ENCODE assay signal across 9 mouse cellular contexts in the genomic region with DNA sequence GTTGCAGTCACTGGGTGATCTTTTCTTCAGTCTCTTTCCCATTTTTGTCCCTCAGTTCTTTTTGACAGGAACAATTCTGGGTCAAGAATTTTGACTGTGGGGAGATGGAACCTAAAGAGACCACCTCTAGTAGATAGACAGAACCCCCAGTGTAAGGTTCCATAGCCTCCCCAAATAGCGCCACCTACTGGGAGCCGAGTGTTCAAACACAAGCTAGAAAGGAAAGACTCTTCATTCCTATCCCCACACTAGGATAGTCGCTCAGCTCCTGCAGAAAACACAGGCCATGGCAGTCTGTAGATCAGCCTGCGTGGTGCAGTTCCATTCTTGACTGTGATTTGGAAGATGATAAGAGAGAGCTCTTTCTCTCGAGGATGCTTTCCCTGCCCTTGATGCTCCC.
DNase-seq lines count a peak whose midpoint lies in the region; ATAC-seq and TF ChIP-seq lines count a peak whose summit lies in the region.
"Had no signal": no experiment of that assay in that cellular context is flagged by ENCODE, and none has a peak within 500 bp of the region (broad histone marks: within the 10 kb centered on the region; RNA-seq: fewer than 3 reads in every experiment).

No protein-coding gene starts in this region.

- no peak for ATAC-seq in neural tube, embryonic 11.5 days (ENCODE audit: insufficient read depth, low FRiP score, low TSS enrichment)
- no peak; the same call in 1 of the 2 replicates for ATAC-seq in neural tube, embryonic 15.5 days (ENCODE audit: low FRiP score)
- no peak for ATAC-seq in forebrain, embryonic 13.5 days

- no peak for TF ChIP-seq POLR2A in heart, adult 2 months (IDR thresholded peaks at IDR 0.05; ENCODE audit: insufficient read depth, low read depth, low read length)
- no peak for TF ChIP-seq POLR2A in brain, embryonic 14.5 days (IDR thresholded peaks at IDR 0.05; ENCODE audit: borderline replicate concordance, extremely low read depth, insufficient read depth, insufficient read length, poor library complexity, severe bottlenecking)

- intact Hi-C loops in heart, adult 2 months (cut with DNase I), result no loop called here

- no peak overlapping the region for H3K27ac ChIP-seq in heart, adult 2 months
- H3K27ac ChIP-seq in neural tube, embryonic 11.5 days (ENCODE audit: low read depth, low read length), result no peak overlapping the region
- no peak overlapping the region for H3K27ac ChIP-seq in neural tube, embryonic 15.5 days (replicated peaks)
- H3K27ac ChIP-seq in forebrain, embryonic 13.5 days, result no peak overlapping the region

- H3K4me1 ChIP-seq in heart, adult 2 months (ENCODE audit: control insufficient read depth, insufficient read depth, low read length), result peaks cover 18% of the 10 kb centered on the region
- peaks cover under 1% of the 10 kb centered on the region; the same call in 1 of the 2 replicates for H3K4me1 ChIP-seq in neural tube, embryonic 11.5 days (ENCODE audit: control insufficient read depth, insufficient read depth, low read length)
- peaks cover 3% of the 10 kb centered on the region; the same call in 1 of the 2 replicates for H3K4me1 ChIP-seq in neural tube, embryonic 15.5 days
- H3K4me1 ChIP-seq in forebrain, embryonic 13.5 days, result no peaks in the 10 kb centered on the region

- no peaks in the 10 kb centered on the region for H3K9me3 ChIP-seq in neural tube, embryonic 11.5 days (ENCODE audit: control insufficient read depth, low read length)
- H3K9me3 ChIP-seq in neural tube, embryonic 15.5 days (replicated peaks), result no peaks in the 10 kb centered on the region
- H3K9me3 ChIP-seq in forebrain, embryonic 13.5 days (replicated peaks), result no peaks in the 10 kb centered on the region

- H3K27me3 ChIP-seq in heart, adult 2 months (ENCODE audit: control insufficient read depth, insufficient read depth, low read length), result no peaks in the 10 kb centered on the region
- H3K27me3 ChIP-seq in neural tube, embryonic 11.5 days (ENCODE audit: control insufficient read depth, insufficient read depth, low read length), result no peaks in the 10 kb centered on the region
- H3K27me3 ChIP-seq in neural tube, embryonic 15.5 days (replicated peaks), result no peaks in the 10 kb centered on the region
- no peaks in the 10 kb centered on the region for H3K27me3 ChIP-seq in forebrain, embryonic 13.5 days

- DNase-seq in heart, adult 2 months, result peak in 1 of 2 experiments; percentile 39
- no peak for DNase-seq in heart, adult 9 months (ENCODE audit: low spot score in 2 of 2)
- peak; percentile 18 for DNase-seq in neural tube, embryonic 11.5 days (ENCODE audit: low spot score)
- DNase-seq in brain, embryonic 14.5 days (ENCODE audit: low read depth), result no peak
- peak; percentile 33 for DNase-seq in thymus, postnatal 0 days (ENCODE audit: low spot score)
- no peak for DNase-seq in MN1 (ENCODE audit: low spot score)

- no peak overlapping the region for H3K4me2 ChIP-seq in neural tube, embryonic 11.5 days (ENCODE audit: low read depth)
- H3K4me2 ChIP-seq in neural tube, embryonic 15.5 days, result no peak overlapping the region
- no peak overlapping the region for H3K4me2 ChIP-seq in forebrain, embryonic 13.5 days
- H3K4me2 ChIP-seq: heart, embryonic 11.5 days had no signal

- H3K4me3 ChIP-seq in heart, adult 2 months, result no peak overlapping the region
- H3K4me3 ChIP-seq in neural tube, embryonic 11.5 days (ENCODE audit: low read depth, low read length), result no peak overlapping the region
- no peak overlapping the region for H3K4me3 ChIP-seq in neural tube, embryonic 15.5 days (replicated peaks)
- H3K4me3 ChIP-seq in forebrain, embryonic 13.5 days, result no peak overlapping the region

- H3K9ac ChIP-seq in heart, adult 2 months (ENCODE audit: low read depth, low read length), result no peak overlapping the region
- no peak overlapping the region for H3K9ac ChIP-seq in neural tube, embryonic 11.5 days (ENCODE audit: low read length)
- H3K9ac ChIP-seq in neural tube, embryonic 15.5 days (replicated peaks), result no peak overlapping the region
- H3K9ac ChIP-seq in forebrain, embryonic 13.5 days, result no peak overlapping the region

- H3K79me2 ChIP-seq in heart, adult 2 months (replicated peaks; ENCODE audit: control insufficient read depth, insufficient read depth, low read length), result peaks cover 11% of the 10 kb centered on the region

- WGBS in heart, adult 2 months, result 56% methylated on average over 5 of the region's 5 CpGs
- 50% methylated on average over 5 of the region's 5 CpGs for WGBS in neural tube, embryonic 11.5 days
- WGBS in neural tube, embryonic 15.5 days, result 71% methylated on average over 5 of the region's 5 CpGs
- WGBS in forebrain, embryonic 13.5 days, result 54% methylated on average over 5 of the region's 5 CpGs

- peaks cover 5% of the 10 kb centered on the region for H3K36me3 ChIP-seq in heart, adult 2 months (ENCODE audit: control insufficient read depth, insufficient read depth, low read length)
- no peaks in the 10 kb centered on the region for H3K36me3 ChIP-seq in neural tube, embryonic 11.5 days (ENCODE audit: control insufficient read depth, insufficient read depth, low read length)
- no peaks in the 10 kb centered on the region for H3K36me3 ChIP-seq in neural tube, embryonic 15.5 days
- no peaks in the 10 kb centered on the region for H3K36me3 ChIP-seq in forebrain, embryonic 13.5 days (ENCODE audit: poor library complexity, severe bottlenecking)

- peak; percentile 66 for TF ChIP-seq CTCF in heart, adult 2 months (IDR thresholded peaks at IDR 0.05)
- TF ChIP-seq CTCF in brain, embryonic 14.5 days (IDR thresholded peaks at IDR 0.05; ENCODE audit: borderline replicate concordance, extremely low read depth, insufficient read depth, insufficient read length), result peak; percentile 41; the same call in 1 of the 2 replicates

- no peak for TF ChIP-seq EP300 in heart, adult 2 months (IDR thresholded peaks at IDR 0.05; ENCODE audit: insufficient read depth, low read depth, low read length)

Comparison
In these comparisons a context has a peak if more than half of its experiments do, and no peak if none do; other contexts are left out.
1. DNase-seq: peak in neural tube, embryonic 11.5 days (single experiment) and thymus, postnatal 0 days (single experiment); none in heart, adult 9 months (0 of 2), brain, embryonic 14.5 days (single experiment) and MN1 (single experiment).